Mouse (Mus musculus): ENCODE data around the gene Crabp2. TPM values are rescaled to one million over a fixed set of nuclear protein-coding genes. Genes with fewer than 3 reads are reported as not detected.
A peak's percentile ranks its signal among the peaks of the same experiment; 100 is the strongest.

Crabp2 gene
- polyA plus RNA-seq, 1 experiment from 2014 or later: 667 TPM

GRCm38 (mm10) chr3:87929341-87930077, 19.0 kb upstream of the Crabp2 start:
- Histone ChIP-seq H3K4me3 (replicated peaks) (peak overlapping the region; percentile 97), H3K27me3 (no peaks in the 10 kb centered on the region), H3K4me1 (replicated peaks) (peaks cover 22% of the 10 kb centered on the region), H3K4me2 (peak overlapping the region; percentile 89), H3K27ac (peak overlapping the region; percentile 89; the same call in 1 of the 2 replicates), H3K36me3 (peaks cover 62% of the 10 kb centered on the region), H3K9ac (replicated peaks) (peak overlapping the region; percentile 86), H3K9me3 (no peaks in the 10 kb centered on the region)
- no peak for ATAC-seq (ENCODE audit: insufficient number of reproducible peaks, insufficient read depth, low FRiP score, low TSS enrichment, low read depth)
- 7% methylated on average over 26 of the region's 26 CpGs for WGBS

GRCm38 (mm10) chr3:87930078-87930795, 18.2 kb upstream of the Crabp2 start, which contains the start of the genes Isg20l2 and Rrnad1:
Gene Isg20l2, plus strand, starts transcription at chr3:87930314.
Gene Rrnad1, minus strand, starts transcription at chr3:87930717.
- H3K36me3 ChIP-seq: peaks cover 62% of the 10 kb centered on the region
- peak within 1 kb of the TSS; percentile 89 for H3K27ac ChIP-seq
- H3K9ac ChIP-seq (replicated peaks): peak within 1 kb of the TSS; percentile 86
- H3K27me3 ChIP-seq: no peaks in the 10 kb centered on the region
- ATAC-seq (ENCODE audit: insufficient number of reproducible peaks, insufficient read depth, low FRiP score, low TSS enrichment, low read depth): peak; percentile 94
- no peaks in the 10 kb centered on the region for H3K9me3 ChIP-seq
- peak within 1 kb of the TSS; percentile 97 for H3K4me3 ChIP-seq (replicated peaks)
- H3K4me1 ChIP-seq (replicated peaks): peaks cover 22% of the 10 kb centered on the region
- WGBS: under 1% methylated on average over 67 of the region's 78 CpGs
- H3K4me2 ChIP-seq: peak within 1 kb of the TSS; percentile 89

GRCm38 (mm10) chr3:87934026-87934425, 14.4 kb upstream of the Crabp2 start:
- Histone ChIP-seq H3K36me3 (peaks cover 71% of the 10 kb centered on the region), H3K9ac (replicated peaks) (no peak overlapping the region), H3K4me3 (replicated peaks) (no peak overlapping the region), H3K4me2 (no peak overlapping the region), H3K4me1 (replicated peaks) (peaks cover 25% of the 10 kb centered on the region), H3K27me3 (no peaks in the 10 kb centered on the region), H3K9me3 (no peaks in the 10 kb centered on the region), H3K27ac (no peak overlapping the region)
- no peak for ATAC-seq (ENCODE audit: insufficient number of reproducible peaks, insufficient read depth, low FRiP score, low TSS enrichment, low read depth)
- WGBS: 79% methylated on average over 5 of the region's 5 CpGs

- H3K9ac ChIP-seq (replicated peaks): no peak overlapping the region
Measured at GRCm38 (mm10) chr3:87934501-87934900, 14.0 kb upstream of the Crabp2 start.

GRCm38 (mm10) chr3:87935201-87935600, 13.3 kb upstream of the Crabp2 start:
- 0 out of 2 replicates have a peak overlapping the region, but pooled peaks have one; percentile 1 for H3K27ac ChIP-seq
- H3K27me3 ChIP-seq: no peaks in the 10 kb centered on the region
- H3K4me1 ChIP-seq (replicated peaks): peaks cover 19% of the 10 kb centered on the region
- WGBS: 87% methylated on average over 4 of the region's 4 CpGs
- no peak for ATAC-seq (ENCODE audit: insufficient number of reproducible peaks, insufficient read depth, low FRiP score, low TSS enrichment, low read depth)
- no peak overlapping the region for H3K4me2 ChIP-seq
- no peak overlapping the region for H3K9ac ChIP-seq (replicated peaks)
- H3K36me3 ChIP-seq: peaks cover 83% of the 10 kb centered on the region
- no peak overlapping the region for H3K4me3 ChIP-seq (replicated peaks)
- H3K9me3 ChIP-seq: no peaks in the 10 kb centered on the region

More at GRCm38 (mm10) chr3:87934501-87934900, 14.0 kb upstream of the Crabp2 start:
- H3K4me2 ChIP-seq: no peak overlapping the region
- H3K9me3 ChIP-seq: no peaks in the 10 kb centered on the region
- H3K27ac ChIP-seq: no peak overlapping the region
- H3K27me3 ChIP-seq: no peaks in the 10 kb centered on the region
- no peak overlapping the region for H3K4me3 ChIP-seq (replicated peaks)
- peaks cover 76% of the 10 kb centered on the region for H3K36me3 ChIP-seq
- peaks cover 20% of the 10 kb centered on the region for H3K4me1 ChIP-seq (replicated peaks)
- 81% methylated on average over 4 of the region's 4 CpGs for WGBS
- ATAC-seq (ENCODE audit: insufficient number of reproducible peaks, insufficient read depth, low FRiP score, low TSS enrichment, low read depth): no peak

GRCm38 (mm10) chr3:87935776-87936175, 12.7 kb upstream of the Crabp2 start:
- no peak overlapping the region for H3K4me2 ChIP-seq
- H3K27ac ChIP-seq: no peak overlapping the region
- 97% methylated on average over 2 of the region's 2 CpGs for WGBS
- H3K9me3 ChIP-seq: no peaks in the 10 kb centered on the region
- 0 out of 2 replicates have a peak, but pooled peaks have one; percentile 32 for ATAC-seq (ENCODE audit: insufficient number of reproducible peaks, insufficient read depth, low FRiP score, low TSS enrichment, low read depth)
- no peak overlapping the region for H3K9ac ChIP-seq (replicated peaks)
- 0 out of 2 replicates have a peak overlapping the region, but pooled peaks have one; percentile 3 for H3K4me3 ChIP-seq (replicated peaks)
- peaks cover 19% of the 10 kb centered on the region for H3K4me1 ChIP-seq (replicated peaks)
- H3K27me3 ChIP-seq: no peaks in the 10 kb centered on the region
- peaks cover 88% of the 10 kb centered on the region for H3K36me3 ChIP-seq

- no peak for ATAC-seq (ENCODE audit: insufficient number of reproducible peaks, insufficient read depth, low FRiP score, low TSS enrichment, low read depth)
- no peak overlapping the region for H3K4me3 ChIP-seq (replicated peaks)
- peaks cover 25% of the 10 kb centered on the region for H3K4me1 ChIP-seq (replicated peaks)
- no peaks in the 10 kb centered on the region for H3K9me3 ChIP-seq
- H3K36me3 ChIP-seq: peaks cover 69% of the 10 kb centered on the region
- no peaks in the 10 kb centered on the region for H3K27me3 ChIP-seq
- H3K4me2 ChIP-seq: no peak overlapping the region
- 74% methylated on average over 5 of the region's 5 CpGs for WGBS
- no peak overlapping the region for H3K27ac ChIP-seq
- H3K9ac ChIP-seq (replicated peaks): no peak overlapping the region
Measured at GRCm38 (mm10) chr3:87940611-87941010, 7.9 kb upstream of the Crabp2 start.

- Histone ChIP-seq H3K4me1 (replicated peaks) (peaks cover 39% of the 10 kb centered on the region), H3K27ac (no peak overlapping the region), H3K4me3 (replicated peaks) (no peak overlapping the region), H3K4me2 (no peak overlapping the region), H3K27me3 (no peaks in the 10 kb centered on the region), H3K9me3 (no peaks in the 10 kb centered on the region), H3K9ac (replicated peaks) (no peak overlapping the region), H3K36me3 (peaks cover 53% of the 10 kb centered on the region)
- no peak for ATAC-seq (ENCODE audit: insufficient number of reproducible peaks, insufficient read depth, low FRiP score, low TSS enrichment, low read depth)
- 89% methylated on average over 2 of the region's 2 CpGs for WGBS
Measured at GRCm38 (mm10) chr3:87942471-87942870, 6.0 kb upstream of the Crabp2 start.

GRCm38 (mm10) chr3:87943586-87943985, 4.9 kb upstream of the Crabp2 start:
- H3K4me2 ChIP-seq: no peak overlapping the region
- no peaks in the 10 kb centered on the region for H3K27me3 ChIP-seq
- no peaks in the 10 kb centered on the region for H3K9me3 ChIP-seq
- H3K4me3 ChIP-seq (replicated peaks): no peak overlapping the region
- no peak overlapping the region for H3K27ac ChIP-seq
- no peak for ATAC-seq (ENCODE audit: insufficient number of reproducible peaks, insufficient read depth, low FRiP score, low TSS enrichment, low read depth)
- peaks cover 47% of the 10 kb centered on the region for H3K4me1 ChIP-seq (replicated peaks)
- peaks cover 41% of the 10 kb centered on the region for H3K36me3 ChIP-seq
- WGBS: 47% methylated on average over 7 of the region's 7 CpGs
- no peak overlapping the region for H3K9ac ChIP-seq (replicated peaks)

- H3K4me3 ChIP-seq (replicated peaks): no peak overlapping the region
- WGBS: 19% methylated on average over 4 of the region's 4 CpGs
- H3K4me1 ChIP-seq (replicated peaks): peaks cover 54% of the 10 kb centered on the region
- H3K36me3 ChIP-seq: peaks cover 27% of the 10 kb centered on the region
- H3K9me3 ChIP-seq: no peaks in the 10 kb centered on the region
- 0 out of 2 replicates have a peak overlapping the region, but pooled peaks have one; percentile 82 for H3K4me2 ChIP-seq
- H3K27me3 ChIP-seq: no peaks in the 10 kb centered on the region
- ATAC-seq (ENCODE audit: insufficient number of reproducible peaks, insufficient read depth, low FRiP score, low TSS enrichment, low read depth): no peak
- H3K27ac ChIP-seq: peak overlapping the region; percentile 96
- peak overlapping the region; percentile 8; the same call in 1 of the 2 replicates for H3K9ac ChIP-seq (replicated peaks)
Measured at GRCm38 (mm10) chr3:87944838-87945600, 3.4 kb upstream of the Crabp2 start.

Measured in limb, embryonic 12.5 days (tissue).